Mouse (Mus musculus) liver, adult 2 months (tissue): ENCODE measurements around the gene Kif5a. TPM values are rescaled to one million over a fixed set of nuclear protein-coding genes. Genes with fewer than 3 reads are reported as not detected.
A peak's percentile ranks its signal among the peaks of the same experiment; 100 is the strongest.
"Not testable (repeated sequence)": the region's sequence is repeated elsewhere in the genome, so short reads cannot be mapped to it uniquely, and the experiment has no call there.

Experiments
- DNase-seq: peaks from one replicate; pipeline ENCODE4 v3.0.0-alpha.2; 2011; ENCODE audit warnings: low read depth, low spot score; ENCODE audit errors: extremely low read depth
- H3K27ac ChIP-seq: fragments of 200-500 bp; replicated peaks from 2 replicates; pipeline ENCODE4 v1.5.1; 2012; ENCODE audit warnings: low read depth, mild to moderate bottlenecking, control low read depth, inconsistent platforms, low read length; ENCODE audit not compliant: insufficient read depth
- H3K27me3 ChIP-seq: fragments of 200-500 bp; 2 replicates; pipeline ENCODE4 v1.6.1; 2012; ENCODE audit warnings: mild to moderate bottlenecking, moderate library complexity, low read length, inconsistent platforms; ENCODE audit not compliant: control insufficient read depth, insufficient read depth
- H3K36me3 ChIP-seq: fragments of 200-500 bp; 2 replicates; pipeline ENCODE4 v1.6.1; 2012; ENCODE audit warnings: low read length, inconsistent platforms; ENCODE audit not compliant: control insufficient read depth, insufficient read depth
- H3K4me1 ChIP-seq: fragments of 200-500 bp; 2 replicates; pipeline ENCODE4 v1.6.1; 2011; ENCODE audit warnings: low read length; ENCODE audit not compliant: control insufficient read depth, insufficient read depth
- H3K4me3 ChIP-seq: fragments of 200-500 bp; 2 replicates; pipeline ENCODE4 v1.5.1; 2011; ENCODE audit warnings: low read depth, mild to moderate bottlenecking, control low read depth, low read length, moderate library complexity; ENCODE audit not compliant: insufficient read depth
- H3K79me2 ChIP-seq: fragments of 200-500 bp; 2 replicates; pipeline ENCODE4 v1.6.1; 2012; ENCODE audit warnings: inconsistent platforms, mild to moderate bottlenecking, low read length, moderate library complexity; ENCODE audit not compliant: control insufficient read depth, insufficient read depth
- H3K9ac ChIP-seq: fragments of 200-500 bp; 2 replicates; pipeline ENCODE4 v1.6.1; 2012; ENCODE audit warnings: low read depth, mild to moderate bottlenecking, control low read depth, inconsistent platforms, low read length
- CTCF ChIP-seq: fragments of 200-500 bp; IDR thresholded peaks from 2 replicates; pipeline ENCODE4 v1.5.1; 2011; ENCODE audit warnings: low read depth, low read length, control low read depth
- POLR2A ChIP-seq: fragments of 200-500 bp; IDR thresholded peaks from 2 replicates; pipeline ENCODE4 v1.6.1; 2011; ENCODE audit warnings: low read length, control low read depth; ENCODE audit not compliant: insufficient read depth; ENCODE audit errors: extremely low read depth
- WGBS: fragments of 180-500 bp; shearing (Covaris S2); methylation state at CpG from one replicate; pipeline ENCODE4 v1.1.7; 2018; 5-methylcytosine and 5-hydroxymethylcytosine counted together
- polyA plus RNA-seq: library from polyadenylated mRNA; depleted of rRNA; stranded (reverse); fragments of >200 nt; gene quantifications from 2 replicates; pipeline ENCODE4 v1.2.3, GENCODE M21; 2012; rRNA removed
- total RNA-seq: library from RNA; depleted of rRNA; stranded (reverse); fragments of >200 nt; gene quantifications from 2 replicates; pipeline ENCODE4 v1.2.3, GENCODE M21; 2014; rRNA removed

Kif5a gene
- total RNA-seq (0.55 and 0.74 TPM in 2 replicates), polyA plus RNA-seq (5.0 and 10.7 TPM in 2 replicates)

- no peak for DNase-seq
- H3K4me1 ChIP-seq = peaks cover 8% of the 10 kb centered on the region
- WGBS = 6% methylated on average over 53 of the region's 53 CpGs
- H3K36me3 ChIP-seq = no peaks in the 10 kb centered on the region
- H3K27me3 ChIP-seq = no peaks in the 10 kb centered on the region
- peaks cover 11% of the 10 kb centered on the region; the same call in 1 of the 2 replicates for H3K79me2 ChIP-seq
- TF ChIP-seq CTCF (no peak), POLR2A (no peak)
- H3K9ac ChIP-seq = peak within 1 kb of the TSS; percentile 19
- no peak within 1 kb of the TSS for H3K27ac ChIP-seq
- H3K4me3 ChIP-seq = peak within 1 kb of the TSS; percentile 53
These were observed at the start of gene Kif5a for GRCm38 (mm10) chr10:127262548-127263398. TSS of gene Kif5a (minus strand) at chr10:127263348.

- peak overlapping the region; percentile 90 for H3K27ac ChIP-seq
- 5% methylated on average over 4 of the region's 4 CpGs for WGBS
- no peak overlapping the region for H3K9ac ChIP-seq
- H3K27me3 ChIP-seq = no peaks in the 10 kb centered on the region
- TF ChIP-seq CTCF = no peak
- TF ChIP-seq POLR2A = no peak
- peaks cover 6% of the 10 kb centered on the region; the same call in 1 of the 2 replicates for H3K79me2 ChIP-seq
- peaks cover 8% of the 10 kb centered on the region for H3K4me1 ChIP-seq
- no peak overlapping the region for H3K4me3 ChIP-seq
- peaks cover 9% of the 10 kb centered on the region; the same call in 1 of the 2 replicates for H3K36me3 ChIP-seq
- DNase-seq = peak; percentile 86
These were observed 49.7 kb upstream of the Kif5a start for GRCm38 (mm10) chr10:127312858-127313257.

DNA sequence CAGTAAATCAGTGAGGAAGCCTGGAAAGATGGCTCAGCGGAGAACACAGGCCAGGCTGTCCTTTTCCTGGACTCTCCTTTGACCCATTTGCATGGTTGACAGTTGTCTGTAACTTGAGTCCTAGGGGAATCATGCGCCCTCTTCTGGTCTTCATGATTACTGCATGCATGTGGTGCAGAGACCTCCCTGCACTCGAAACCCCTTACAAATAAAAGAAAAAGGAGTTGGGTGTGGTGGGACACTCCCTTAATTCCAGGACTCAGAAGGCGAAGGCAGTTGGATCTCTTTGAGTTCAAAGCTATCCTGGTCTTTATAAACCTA lies 49.2 kb upstream of the Kif5a start:
- peak; percentile 86 for DNase-seq
- WGBS = 0% methylated on average over 4 of the region's 4 CpGs
- Histone ChIP-seq H3K27ac (peak overlapping the region; percentile 90), H3K4me3 (peak overlapping the region; percentile 77), H3K36me3 (peaks cover 14% of the 10 kb centered on the region), H3K27me3 (no peaks in the 10 kb centered on the region), H3K4me1 (peaks cover 8% of the 10 kb centered on the region), H3K79me2 (peaks cover 6% of the 10 kb centered on the region; the same call in 1 of the 2 replicates), H3K9ac (peak overlapping the region; percentile 81)
- TF ChIP-seq CTCF (peak; percentile 56; the same call in 1 of the 2 replicates), POLR2A (no peak)

GRCm38 (mm10) chr10:127311476-127312355 lies 48.6 kb upstream of the Kif5a start, which contains the start of gene Mars:
TSS of gene Mars (minus strand) at chr10:127311786.
- Histone ChIP-seq H3K4me3 (peak within 1 kb of the TSS; percentile 77), H3K4me1 (peaks cover 8% of the 10 kb centered on the region), H3K79me2 (peaks cover 6% of the 10 kb centered on the region; the same call in 1 of the 2 replicates), H3K27ac (peak within 1 kb of the TSS; percentile 90), H3K9ac (peak within 1 kb of the TSS; percentile 88), H3K27me3 (no peaks in the 10 kb centered on the region), H3K36me3 (peaks cover 20% of the 10 kb centered on the region)
- TF ChIP-seq POLR2A (peak; percentile 53), CTCF (no peak)
- WGBS = under 1% methylated on average over 65 of the region's 65 CpGs
- peak; percentile 96 for DNase-seq

DNA sequence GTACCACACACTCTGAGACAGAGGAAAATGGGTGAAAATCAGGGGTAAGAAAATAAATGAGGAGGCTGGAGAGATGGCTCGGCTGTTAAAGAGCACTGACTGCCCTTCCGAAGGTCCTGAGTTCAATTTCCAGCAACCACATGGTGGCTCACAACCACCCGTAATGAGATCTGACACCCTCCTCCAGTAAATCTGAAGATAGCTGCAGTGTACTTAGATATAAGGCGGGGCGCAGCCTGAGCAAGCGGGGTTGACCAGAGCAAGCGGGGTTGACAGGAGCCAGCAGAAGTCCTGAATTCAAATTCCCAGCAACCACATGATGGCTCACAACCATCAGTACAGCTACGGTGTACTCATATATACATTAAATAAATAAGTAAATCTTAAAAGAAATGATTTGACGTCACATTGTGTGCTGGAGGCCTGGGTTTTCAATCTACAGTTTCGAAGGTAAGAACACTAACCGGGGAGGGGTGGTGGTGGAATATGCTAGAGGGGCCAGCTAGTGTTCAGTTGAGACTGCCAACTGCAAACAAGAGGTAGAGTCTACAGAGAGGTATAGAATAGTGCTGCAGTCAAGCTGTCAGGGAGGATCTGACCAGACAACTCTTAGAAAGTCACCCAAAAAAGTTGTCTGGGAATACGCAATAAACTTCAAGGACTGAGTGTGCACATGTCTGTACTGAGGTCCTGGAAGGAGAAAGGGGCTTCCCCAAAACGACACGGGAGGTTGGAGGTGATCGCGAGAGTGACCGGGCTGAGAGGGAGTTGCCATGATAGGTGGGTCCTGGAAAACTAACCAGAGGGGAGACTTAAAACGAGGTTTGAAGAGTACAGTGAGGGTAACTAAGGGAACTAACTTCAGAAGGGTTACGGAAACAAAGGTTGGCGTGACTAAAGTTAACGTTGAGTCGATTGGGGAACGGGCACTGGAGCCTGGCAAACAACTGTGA lies 47.7 kb upstream of the Kif5a start:
- Histone ChIP-seq H3K27ac (peak overlapping the region; percentile 79), H3K79me2 (peaks cover 6% of the 10 kb centered on the region; the same call in 1 of the 2 replicates), H3K4me3 (peak overlapping the region; percentile 77), H3K9ac (peak overlapping the region; percentile 88), H3K27me3 (no peaks in the 10 kb centered on the region), H3K36me3 (peaks cover 24% of the 10 kb centered on the region), H3K4me1 (peaks cover 8% of the 10 kb centered on the region)
- TF ChIP-seq POLR2A (no peak), CTCF (no peak)
- DNase-seq = peak; percentile 36
- WGBS = 28% methylated on average over 23 of the region's 23 CpGs

DNA sequence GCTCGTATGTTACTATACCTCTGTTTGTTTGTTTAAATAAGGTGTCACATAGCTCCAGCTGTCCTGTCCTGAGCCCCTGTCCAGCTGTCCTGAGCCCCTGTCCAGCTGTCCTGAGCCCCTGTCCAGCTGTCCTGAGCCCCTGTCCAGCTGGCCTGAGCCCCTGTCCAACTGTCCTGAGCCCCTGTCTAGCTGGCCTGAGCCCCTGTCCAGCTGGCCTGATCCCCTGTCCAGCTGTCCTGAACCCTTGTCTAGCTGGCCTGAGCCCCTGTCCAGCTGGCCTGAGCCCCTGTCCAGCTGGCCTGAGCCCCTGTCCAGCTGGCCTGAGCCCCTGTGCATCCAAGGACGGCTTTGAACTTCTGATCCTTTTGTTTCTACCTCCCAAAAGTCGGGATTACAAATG lies 46.0 kb upstream of the Kif5a start:
- H3K27ac ChIP-seq, H3K79me2 ChIP-seq, H3K4me1 ChIP-seq, H3K4me3 ChIP-seq, H3K9ac ChIP-seq, H3K27me3 ChIP-seq, DNase-seq: not testable (repeated sequence)
- WGBS = 87% methylated on average over 3 of the region's 3 CpGs
- peaks cover 28% of the 10 kb centered on the region for H3K36me3 ChIP-seq
